Mouse (Mus musculus) heart, embryonic 12.5 days (tissue): ENCODE measurements around the gene Zfp68. TPM values are rescaled to one million over a fixed set of nuclear protein-coding genes. Genes with fewer than 3 reads are reported as not detected.
A peak's percentile ranks its signal among the peaks of the same experiment; 100 is the strongest.

Experiments
- ATAC-seq: fragments of 200-750 bp; cut with Nextera tagmentation; 2 replicates; pipeline ENCODE4 v1.8.0; 2017; ENCODE audit warnings: moderate TSS enrichment, moderate library complexity; ENCODE audit not compliant: insufficient number of reproducible peaks, low FRiP score
- H3K27ac ChIP-seq: fragments of 300-500 bp; sonication (generic); 2 replicates; pipeline ENCODE4 v1.5.1; 2016; ENCODE audit warnings: mild to moderate bottlenecking, moderate library complexity; ENCODE audit not compliant: poor library complexity, severe bottlenecking
- H3K27me3 ChIP-seq: fragments of 300-500 bp; sonication (generic); replicated peaks from 2 replicates; pipeline ENCODE4 v1.6.1; 2016; ENCODE audit warnings: mild to moderate bottlenecking, moderate library complexity
- H3K36me3 ChIP-seq: fragments of 300-500 bp; sonication (generic); 2 replicates; pipeline ENCODE4 v1.6.1; 2016; ENCODE audit warnings: mild to moderate bottlenecking, moderate library complexity
- H3K4me1 ChIP-seq: fragments of 300-500 bp; sonication (generic); replicated peaks from 2 replicates; pipeline ENCODE4 v1.6.1; 2016; ENCODE audit warnings: mild to moderate bottlenecking
- H3K4me2 ChIP-seq: fragments of 300-500 bp; sonication (generic); 2 replicates; pipeline ENCODE4 v1.6.1; 2016; ENCODE audit warnings: mild to moderate bottlenecking, moderate library complexity
- H3K4me3 ChIP-seq: fragments of 300-500 bp; sonication (generic); 2 replicates; pipeline ENCODE4 v1.5.1; 2016; ENCODE audit warnings: mild to moderate bottlenecking
- H3K9ac ChIP-seq: fragments of 300-500 bp; sonication (generic); 2 replicates; pipeline ENCODE4 v1.6.1; 2016; ENCODE audit warnings: mild to moderate bottlenecking, moderate library complexity
- H3K9me3 ChIP-seq: fragments of 300-500 bp; sonication (generic); replicated peaks from 2 replicates; pipeline ENCODE4 v1.6.1; 2016; ENCODE audit warnings: mild to moderate bottlenecking, moderate library complexity
- WGBS: fragments of 180-500 bp; shearing (Covaris S2); methylation state at CpG from one replicate; pipeline ENCODE4 v1.1.7; 2016; 5-methylcytosine and 5-hydroxymethylcytosine counted together
- polyA plus RNA-seq: library from polyadenylated mRNA; unstranded; fragments of >200 nt; fragmentation: Nextera tagmentation; extraction: Ambion mirVana; gene quantifications from 2 replicates; pipeline ENCODE4 v1.2.1, GENCODE M21; 2016

Gene Zfp68
- 41.8 and 42.2 TPM in 2 replicates for polyA plus RNA-seq

GRCm38 (mm10) chr5:138619211-138620128, at the start of gene Zfp68:
Gene Zfp68 (minus strand): TSS chr5:138619761.
- peak; percentile 98 for ATAC-seq
- WGBS = under 1% methylated on average over 43 of the region's 43 CpGs

GRCm38 (mm10) chr5:138658922-138659321, 39.4 kb upstream of the Zfp68 start:
- H3K36me3 ChIP-seq = no peaks in the 10 kb centered on the region
- no peaks in the 10 kb centered on the region for H3K4me1 ChIP-seq
- H3K27ac ChIP-seq = no peak overlapping the region
- H3K4me2 ChIP-seq = no peak overlapping the region
- H3K27me3 ChIP-seq = no peaks in the 10 kb centered on the region
- H3K4me3 ChIP-seq = no peak overlapping the region
- ATAC-seq = no peak
- H3K9me3 ChIP-seq = no peaks in the 10 kb centered on the region
- no peak overlapping the region for H3K9ac ChIP-seq
- WGBS = 19% methylated on average over 5 of the region's 5 CpGs

More at GRCm38 (mm10) chr5:138619211-138620128, at the start of gene Zfp68:
- H3K9me3 ChIP-seq = peaks cover 19% of the 10 kb centered on the region
- peak within 1 kb of the TSS; percentile 98 for H3K9ac ChIP-seq
- peak within 1 kb of the TSS; percentile 61 for H3K4me2 ChIP-seq
- no peaks in the 10 kb centered on the region for H3K27me3 ChIP-seq
- H3K27ac ChIP-seq = peak within 1 kb of the TSS; percentile 100
- peak within 1 kb of the TSS; percentile 98 for H3K4me3 ChIP-seq
- H3K4me1 ChIP-seq = peaks cover 14% of the 10 kb centered on the region
- H3K36me3 ChIP-seq = peaks cover 38% of the 10 kb centered on the region

GRCm38 (mm10) chr5:138657854-138658253, 38.3 kb upstream of the Zfp68 start:
- Histone ChIP-seq H3K27ac (no peak overlapping the region), H3K36me3 (no peaks in the 10 kb centered on the region), H3K9me3 (no peaks in the 10 kb centered on the region), H3K4me1 (no peaks in the 10 kb centered on the region), H3K4me2 (no peak overlapping the region), H3K9ac (no peak overlapping the region), H3K27me3 (no peaks in the 10 kb centered on the region), H3K4me3 (no peak overlapping the region)
- 36% methylated on average over 6 of the region's 6 CpGs for WGBS
- ATAC-seq = no peak

- no peaks in the 10 kb centered on the region for H3K9me3 ChIP-seq
- no peak for ATAC-seq
- WGBS = 79% methylated on average over 3 of the region's 3 CpGs
Observed at GRCm38 (mm10) chr5:138657407-138657806, 37.8 kb upstream of the Zfp68 start.

GRCm38 (mm10) chr5:138656477-138657156, 37.1 kb upstream of the Zfp68 start:
- Histone ChIP-seq H3K9ac (no peak overlapping the region), H3K4me1 (no peaks in the 10 kb centered on the region), H3K9me3 (no peaks in the 10 kb centered on the region), H3K4me3 (no peak overlapping the region), H3K36me3 (0 out of 2 replicates have a peak, but pooled peaks cover under 1% of the 10 kb centered on the region), H3K4me2 (no peak overlapping the region), H3K27ac (no peak overlapping the region), H3K27me3 (no peaks in the 10 kb centered on the region)
- 13% methylated on average over 2 of the region's 2 CpGs for WGBS
- peak; percentile 71; the same call in 1 of the 2 replicates for ATAC-seq

More at GRCm38 (mm10) chr5:138657407-138657806, 37.8 kb upstream of the Zfp68 start:
- Histone ChIP-seq H3K9ac (no peak overlapping the region), H3K27ac (no peak overlapping the region), H3K4me3 (no peak overlapping the region), H3K4me1 (no peaks in the 10 kb centered on the region), H3K27me3 (no peaks in the 10 kb centered on the region), H3K4me2 (no peak overlapping the region), H3K36me3 (no peaks in the 10 kb centered on the region)

- H3K4me1 ChIP-seq = no peaks in the 10 kb centered on the region
- H3K4me3 ChIP-seq = no peak overlapping the region
- WGBS = 73% methylated on average over 1 of the region's 1 CpGs
- no peak overlapping the region for H3K27ac ChIP-seq
- no peak overlapping the region for H3K4me2 ChIP-seq
- H3K27me3 ChIP-seq = no peaks in the 10 kb centered on the region
- ATAC-seq = no peak
- H3K9ac ChIP-seq = no peak overlapping the region
- peaks cover 20% of the 10 kb centered on the region for H3K36me3 ChIP-seq
- no peaks in the 10 kb centered on the region for H3K9me3 ChIP-seq
Observed at GRCm38 (mm10) chr5:138652911-138653310, 33.4 kb upstream of the Zfp68 start.

GRCm38 (mm10) chr5:138641761-138642160, 22.2 kb upstream of the Zfp68 start:
- 90% methylated on average over 3 of the region's 3 CpGs for WGBS
- Histone ChIP-seq H3K4me3 (no peak overlapping the region), H3K9me3 (no peaks in the 10 kb centered on the region), H3K27me3 (no peaks in the 10 kb centered on the region), H3K36me3 (peaks cover 62% of the 10 kb centered on the region), H3K27ac (no peak overlapping the region), H3K4me1 (no peaks in the 10 kb centered on the region), H3K9ac (no peak overlapping the region), H3K4me2 (no peak overlapping the region)
- ATAC-seq = no peak

- no peaks in the 10 kb centered on the region for H3K27me3 ChIP-seq
- no peak overlapping the region for H3K4me2 ChIP-seq
- ATAC-seq = no peak
- no peak overlapping the region for H3K27ac ChIP-seq
- H3K4me3 ChIP-seq = no peak overlapping the region
- 87% methylated on average over 3 of the region's 3 CpGs for WGBS
- H3K36me3 ChIP-seq = peaks cover 61% of the 10 kb centered on the region
- H3K4me1 ChIP-seq = no peaks in the 10 kb centered on the region
- no peak overlapping the region for H3K9ac ChIP-seq
- no peaks in the 10 kb centered on the region for H3K9me3 ChIP-seq
Observed at GRCm38 (mm10) chr5:138641081-138641480, 21.5 kb upstream of the Zfp68 start.

- no peaks in the 10 kb centered on the region for H3K9me3 ChIP-seq
- H3K4me3 ChIP-seq = no peak overlapping the region
- H3K36me3 ChIP-seq = peaks cover 50% of the 10 kb centered on the region
- H3K4me1 ChIP-seq = no peaks in the 10 kb centered on the region
- H3K4me2 ChIP-seq = no peak overlapping the region
- WGBS = 83% methylated on average over 2 of the region's 2 CpGs
- H3K27ac ChIP-seq = no peak overlapping the region
- no peak for ATAC-seq
- H3K27me3 ChIP-seq = no peaks in the 10 kb centered on the region
- no peak overlapping the region for H3K9ac ChIP-seq
Observed at GRCm38 (mm10) chr5:138636486-138636885, 16.9 kb upstream of the Zfp68 start.

- H3K4me3 ChIP-seq = peak overlapping the region; percentile 78
- H3K27me3 ChIP-seq = no peaks in the 10 kb centered on the region
- 16% methylated on average over 3 of the region's 3 CpGs for WGBS
- H3K9me3 ChIP-seq = no peaks in the 10 kb centered on the region
- no peaks in the 10 kb centered on the region for H3K36me3 ChIP-seq
- no peak for ATAC-seq
- peak overlapping the region; percentile 88; the same call in 1 of the 2 replicates for H3K27ac ChIP-seq
- H3K9ac ChIP-seq = peak overlapping the region; percentile 91
- peaks cover 15% of the 10 kb centered on the region for H3K4me1 ChIP-seq
- H3K4me2 ChIP-seq = peak overlapping the region; percentile 88
Observed at GRCm38 (mm10) chr5:138623478-138623875, 3.9 kb upstream of the Zfp68 start.
